Mouse (Mus musculus) small intestine, adult 2 months (tissue): ENCODE measurements around the gene Txnrd2. TPM values are rescaled to one million over a fixed set of nuclear protein-coding genes. Genes with fewer than 3 reads are reported as not detected.

Experiments used
- H3K27ac ChIP-seq: fragments of 200-500 bp; 2 replicates; pipeline ENCODE4 v1.5.1; 2012; ENCODE audit warnings: low read depth, low read length, control low read depth, inconsistent platforms; ENCODE audit not compliant: insufficient read depth
- H3K27me3 ChIP-seq: fragments of 200-500 bp; 2 replicates; pipeline ENCODE4 v1.6.1; 2012; ENCODE audit warnings: mild to moderate bottlenecking, moderate library complexity, low read length, inconsistent platforms; ENCODE audit not compliant: control insufficient read depth, insufficient read depth
- H3K36me3 ChIP-seq: fragments of 200-500 bp; 2 replicates; pipeline ENCODE4 v1.6.1; 2012; ENCODE audit warnings: mild to moderate bottlenecking, low read length, control low read depth, inconsistent platforms; ENCODE audit not compliant: control insufficient read depth, insufficient read depth
- H3K4me1 ChIP-seq: fragments of 200-500 bp; 2 replicates; pipeline ENCODE4 v1.6.1; 2012; ENCODE audit warnings: low read length, inconsistent platforms, mixed read lengths; ENCODE audit not compliant: control insufficient read depth, insufficient read depth, insufficient read length
- H3K4me3 ChIP-seq: fragments of 200-500 bp; 2 replicates; pipeline ENCODE4 v1.5.1; 2012; ENCODE audit warnings: low read depth, mild to moderate bottlenecking, control low read depth, inconsistent platforms, low read length, moderate library complexity
- CTCF ChIP-seq: fragments of 200-500 bp; IDR thresholded peaks from 2 replicates; pipeline ENCODE4 v1.5.1; 2012; ENCODE audit warnings: low read depth, mild to moderate bottlenecking, control low read depth, inconsistent platforms, low read length, moderate library complexity, mixed read lengths; ENCODE audit not compliant: insufficient replicate concordance, insufficient read length; ENCODE audit errors: extremely low read depth
- POLR2A ChIP-seq: fragments of 200-500 bp; IDR thresholded peaks from 2 replicates; pipeline ENCODE4 v1.6.1; 2012; ENCODE audit warnings: low read depth, mild to moderate bottlenecking, control low read depth, inconsistent platforms, low read length, moderate library complexity
- whole genome bisulfite sequencing: fragments of 180-500 bp; shearing (Covaris S2); methylation state at CpG from one replicate; pipeline ENCODE4 v1.1.7; 2018; 5-methylcytosine and 5-hydroxymethylcytosine counted together
- polyA plus RNA-seq: library from polyadenylated mRNA; depleted of rRNA; stranded (reverse); fragments of >200 nt; gene quantifications from 2 replicates; pipeline ENCODE4 v1.2.3, GENCODE M21; 2012

Txnrd2 gene
- polyA plus RNA-seq, 1 experiment = 19.5 TPM

DNA sequence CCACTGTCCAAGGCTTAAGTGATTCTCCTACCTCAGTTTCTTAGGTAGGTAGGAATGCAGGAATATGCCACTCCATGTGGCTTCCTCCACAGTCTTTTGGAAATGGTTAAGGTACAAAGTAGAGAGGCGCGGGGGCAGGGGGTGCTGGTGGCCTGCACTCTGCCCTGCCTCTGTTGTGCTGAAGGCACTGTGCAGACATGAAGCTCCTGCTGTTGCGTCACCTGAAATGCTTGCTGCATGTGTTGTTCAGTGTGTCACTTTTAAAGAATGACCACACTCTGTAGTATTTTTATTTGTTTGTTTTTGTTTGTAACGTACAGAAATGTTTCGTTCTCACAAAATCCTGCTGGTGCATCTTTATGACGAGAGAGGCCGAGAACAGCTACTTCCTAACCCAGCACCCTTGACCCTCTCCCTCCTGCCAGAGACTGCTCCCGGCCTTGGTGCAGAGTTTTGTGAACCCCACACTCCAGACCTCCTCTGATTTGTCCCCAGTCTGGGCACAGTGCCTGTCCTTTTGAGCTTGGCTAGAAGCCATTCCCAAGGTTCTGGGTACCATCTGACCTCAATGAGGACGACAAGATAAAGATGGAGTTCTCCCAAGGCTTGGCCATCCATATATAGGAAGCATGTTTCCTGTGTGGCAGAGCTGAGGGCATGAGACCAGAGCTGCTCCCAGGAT, 43.0 kb upstream of the Txnrd2 start:
- 77% methylated on average over 9 of the region's 9 CpGs for WGBS
- peak overlapping the region; percentile 63; the same call in 1 of the 2 replicates for H3K27ac ChIP-seq

DNA sequence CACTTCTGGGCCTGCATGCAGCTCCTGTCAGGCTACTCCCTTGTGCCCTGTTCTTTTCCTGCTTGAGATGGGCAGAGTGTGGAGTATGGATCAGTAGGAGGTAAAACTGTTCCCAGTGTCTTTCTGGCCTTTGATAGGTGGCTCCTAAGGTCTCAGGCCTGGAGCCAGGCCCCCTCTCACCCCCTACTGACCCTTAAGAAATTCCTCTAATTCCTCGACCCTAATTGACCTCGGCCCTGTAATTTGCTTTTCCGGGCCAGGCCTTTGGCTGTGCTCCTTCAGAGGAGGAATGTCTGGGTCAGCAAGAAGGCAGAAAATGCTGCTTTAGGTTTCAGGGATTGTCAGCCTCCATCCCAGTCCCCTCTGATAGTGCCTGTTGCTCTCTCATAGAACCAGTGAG, 42.4 kb upstream of the Txnrd2 start:
- H3K4me3 ChIP-seq = no peak overlapping the region
- peaks cover 7% of the 10 kb centered on the region; the same call in 1 of the 2 replicates for H3K4me1 ChIP-seq
- H3K27ac ChIP-seq = peak overlapping the region; percentile 63
- TF ChIP-seq CTCF = no peak
- TF ChIP-seq POLR2A = no peak
- WGBS = 75% methylated on average over 3 of the region's 3 CpGs
- H3K27me3 ChIP-seq = no peaks in the 10 kb centered on the region
- H3K36me3 ChIP-seq = no peaks in the 10 kb centered on the region

More for the DNA sequence above, 43.0 kb upstream of the Txnrd2 start:
- Histone ChIP-seq H3K4me1 (peaks cover 3% of the 10 kb centered on the region; the same call in 1 of the 2 replicates), H3K4me3 (no peak overlapping the region), H3K27me3 (no peaks in the 10 kb centered on the region), H3K36me3 (no peaks in the 10 kb centered on the region)
- TF ChIP-seq CTCF (no peak), POLR2A (no peak)

GRCm38 (mm10) chr16:18384211-18384610, 42.0 kb upstream of the Txnrd2 start:
- Histone ChIP-seq H3K36me3 (no peaks in the 10 kb centered on the region), H3K4me3 (no peak overlapping the region), H3K27me3 (no peaks in the 10 kb centered on the region), H3K4me1 (peaks cover 7% of the 10 kb centered on the region; the same call in 1 of the 2 replicates), H3K27ac (peak overlapping the region; percentile 15; the same call in 1 of the 2 replicates)
- WGBS = 68% methylated on average over 7 of the region's 7 CpGs
- TF ChIP-seq POLR2A = no peak
- TF ChIP-seq CTCF = no peak

GRCm38 (mm10) chr16:18384659-18385058, 41.5 kb upstream of the Txnrd2 start:
- Histone ChIP-seq H3K27ac (no peak overlapping the region), H3K4me3 (no peak overlapping the region), H3K27me3 (no peaks in the 10 kb centered on the region), H3K4me1 (peaks cover 7% of the 10 kb centered on the region; the same call in 1 of the 2 replicates), H3K36me3 (no peaks in the 10 kb centered on the region)
- 92% methylated on average over 8 of the region's 8 CpGs for WGBS
- TF ChIP-seq CTCF (no peak), POLR2A (no peak)

DNA sequence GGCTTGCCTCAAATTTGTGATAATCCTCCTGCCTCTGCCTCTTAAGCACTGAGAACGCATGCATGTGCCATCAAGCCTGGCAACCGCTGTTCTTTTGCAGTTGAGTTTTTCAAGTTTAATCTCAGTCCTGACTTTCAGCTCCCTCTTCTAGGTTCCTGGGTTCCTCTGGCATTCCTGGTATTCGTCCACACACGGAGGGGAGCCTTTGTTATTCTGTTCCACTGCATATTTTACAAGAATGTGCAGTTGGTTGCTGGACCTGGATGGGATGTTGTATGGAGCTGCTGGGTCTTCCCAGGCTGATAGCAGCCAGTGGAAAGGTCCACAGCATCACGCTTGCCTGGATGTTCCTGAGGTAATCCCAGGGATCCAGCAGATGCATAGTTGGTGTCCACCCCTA, 40.8 kb upstream of the Txnrd2 start:
- Histone ChIP-seq H3K4me3 (no peak overlapping the region), H3K36me3 (no peaks in the 10 kb centered on the region), H3K27me3 (no peaks in the 10 kb centered on the region), H3K4me1 (peaks cover 7% of the 10 kb centered on the region; the same call in 1 of the 2 replicates), H3K27ac (no peak overlapping the region)
- 83% methylated on average over 5 of the region's 5 CpGs for WGBS
- TF ChIP-seq POLR2A (no peak), CTCF (no peak)

GRCm38 (mm10) chr16:18386451-18386850, 39.7 kb upstream of the Txnrd2 start:
- 75% methylated on average over 7 of the region's 7 CpGs for WGBS
- peaks cover 10% of the 10 kb centered on the region; the same call in 1 of the 2 replicates for H3K4me1 ChIP-seq
- TF ChIP-seq CTCF (no peak), POLR2A (no peak)
- H3K4me3 ChIP-seq = no peak overlapping the region
- no peaks in the 10 kb centered on the region for H3K36me3 ChIP-seq
- no peaks in the 10 kb centered on the region for H3K27me3 ChIP-seq
- peak overlapping the region; percentile 21 for H3K27ac ChIP-seq

GRCm38 (mm10) chr16:18386972-18387371, 39.2 kb upstream of the Txnrd2 start:
- 76% methylated on average over 3 of the region's 3 CpGs for WGBS
- H3K4me1 ChIP-seq = peaks cover 10% of the 10 kb centered on the region; the same call in 1 of the 2 replicates

More at GRCm38 (mm10) chr16:18386972-18387371, 39.2 kb upstream of the Txnrd2 start:
- peak overlapping the region; percentile 21; the same call in 1 of the 2 replicates for H3K27ac ChIP-seq
- H3K4me3 ChIP-seq = no peak overlapping the region
- H3K27me3 ChIP-seq = no peaks in the 10 kb centered on the region
- TF ChIP-seq CTCF (no peak), POLR2A (no peak)
- H3K36me3 ChIP-seq = no peaks in the 10 kb centered on the region
